Mouse (Mus musculus): ENCODE data around the gene Ppp1r14b. TPM values are rescaled to one million over a fixed set of nuclear protein-coding genes. Genes with fewer than 3 reads are reported as not detected.

Ppp1r14b gene
- polyA plus RNA-seq, 2 experiments = 277 to 282 TPM

- H3K27me3 ChIP-seq (ENCODE audit: control insufficient read depth, insufficient read depth, low read length) = peaks cover 7% of the 10 kb centered on the region
- H3K4me2 ChIP-seq (replicated peaks; ENCODE audit: low read depth, low read length, severe bottlenecking) = peak overlapping the region; percentile 80
- WGBS = 26% methylated on average over 22 of the region's 29 CpGs
- peaks cover 8% of the 10 kb centered on the region for H3K36me3 ChIP-seq (ENCODE audit: control insufficient read depth, insufficient read depth, low read length)
- H3K9me3 ChIP-seq (ENCODE audit: control insufficient read depth, low read length) = no peaks in the 10 kb centered on the region
- H3K27ac ChIP-seq (replicated peaks; ENCODE audit: low read depth, low read length) = no peak overlapping the region
- TF ChIP-seq POLR2A (IDR thresholded peaks at IDR 0.05; ENCODE audit: borderline replicate concordance, extremely low read depth, insufficient read depth, insufficient read length) = no peak
- H3K4me3 ChIP-seq (replicated peaks; ENCODE audit: low read length) = peak overlapping the region; percentile 65
- H3K9ac ChIP-seq (ENCODE audit: low read depth, low read length, severe bottlenecking) = peak overlapping the region; percentile 76
- H3K4me1 ChIP-seq (ENCODE audit: control insufficient read depth, insufficient read depth, low read length) = peaks cover 13% of the 10 kb centered on the region
- DNase-seq (ENCODE audit: low spot score) = no peak
- no peak for ATAC-seq (ENCODE audit: low FRiP score, low read depth)
Observed at GRCm38 (mm10) chr19:6940396-6941351, 34.1 kb upstream of the Ppp1r14b start.

- Histone ChIP-seq H3K4me2 (replicated peaks; ENCODE audit: low read depth, low read length, severe bottlenecking) (peak within 1 kb of the TSS; percentile 80), H3K27me3 (ENCODE audit: control insufficient read depth, insufficient read depth, low read length) (no peaks in the 10 kb centered on the region), H3K4me3 (replicated peaks; ENCODE audit: low read length) (peak within 1 kb of the TSS; percentile 65), H3K36me3 (ENCODE audit: control insufficient read depth, insufficient read depth, low read length) (peaks cover 9% of the 10 kb centered on the region), H3K27ac (replicated peaks; ENCODE audit: low read depth, low read length) (peak within 1 kb of the TSS; percentile 90), H3K9ac (ENCODE audit: low read depth, low read length, severe bottlenecking) (peak within 1 kb of the TSS; percentile 76), H3K4me1 (ENCODE audit: control insufficient read depth, insufficient read depth, low read length) (peaks cover 13% of the 10 kb centered on the region), H3K9me3 (ENCODE audit: control insufficient read depth, low read length) (no peaks in the 10 kb centered on the region)
- 2% methylated on average over 60 of the region's 83 CpGs for WGBS
- peak; percentile 91 for DNase-seq (ENCODE audit: low spot score)
- 0 out of 2 replicates have a peak, but pooled peaks have one; percentile 55 for TF ChIP-seq POLR2A (IDR thresholded peaks at IDR 0.05; ENCODE audit: borderline replicate concordance, extremely low read depth, insufficient read depth, insufficient read length)
- peak; percentile 87 for ATAC-seq (ENCODE audit: low FRiP score, low read depth)
Observed at GRCm38 (mm10) chr19:6941372-6942248, 33.2 kb upstream of the Ppp1r14b start, which contains the start of gene Bad. Gene Bad (plus strand): TSS chr19:6941861.

DNA sequence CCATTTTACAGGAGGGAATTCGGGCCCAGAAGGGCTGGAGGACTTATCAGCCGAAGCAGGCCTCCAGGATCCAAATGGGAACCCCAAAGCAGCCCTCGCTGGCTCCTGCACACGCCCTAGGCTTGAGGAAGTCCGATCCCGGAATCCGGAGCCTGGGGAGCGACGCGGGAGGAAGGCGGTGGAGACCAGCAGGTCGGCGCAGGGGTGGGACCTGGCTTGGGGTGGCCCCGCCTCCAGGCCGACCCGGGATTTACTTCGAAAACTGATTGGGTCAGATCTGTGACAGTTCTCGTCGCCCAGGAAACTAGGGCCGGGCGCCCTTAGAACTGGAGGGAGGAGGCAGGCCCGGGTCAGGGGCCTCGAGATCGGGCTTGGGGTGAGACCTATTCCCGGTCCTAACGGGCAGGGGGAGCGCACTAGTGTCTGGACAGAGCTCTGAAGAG lies 32.5 kb upstream of the Ppp1r14b start, which contains the start of gene Gpr137:
TSS of gene Gpr137 (minus strand) at position 232 of the 443 bp plus-strand sequence.
- H3K9me3 ChIP-seq (ENCODE audit: control insufficient read depth, low read length) = no peaks in the 10 kb centered on the region
- H3K4me3 ChIP-seq (replicated peaks; ENCODE audit: low read length) = peak within 1 kb of the TSS; percentile 65
- H3K4me1 ChIP-seq (ENCODE audit: control insufficient read depth, insufficient read depth, low read length) = peaks cover 13% of the 10 kb centered on the region
- WGBS = 0% methylated on average over 27 of the region's 27 CpGs
- H3K4me2 ChIP-seq (replicated peaks; ENCODE audit: low read depth, low read length, severe bottlenecking) = peak within 1 kb of the TSS; percentile 80
- H3K27me3 ChIP-seq (ENCODE audit: control insufficient read depth, insufficient read depth, low read length) = no peaks in the 10 kb centered on the region
- DNase-seq (ENCODE audit: low spot score) (peak; percentile 93), ATAC-seq (ENCODE audit: low FRiP score, low read depth) (peak; percentile 88)
- H3K36me3 ChIP-seq (ENCODE audit: control insufficient read depth, insufficient read depth, low read length) = peaks cover 9% of the 10 kb centered on the region
- TF ChIP-seq POLR2A (IDR thresholded peaks at IDR 0.05; ENCODE audit: borderline replicate concordance, extremely low read depth, insufficient read depth, insufficient read length) = peak; percentile 69; the same call in 1 of the 2 replicates
- H3K27ac ChIP-seq (replicated peaks; ENCODE audit: low read depth, low read length) = peak within 1 kb of the TSS; percentile 90
- H3K9ac ChIP-seq (ENCODE audit: low read depth, low read length, severe bottlenecking) = peak within 1 kb of the TSS; percentile 76

DNA sequence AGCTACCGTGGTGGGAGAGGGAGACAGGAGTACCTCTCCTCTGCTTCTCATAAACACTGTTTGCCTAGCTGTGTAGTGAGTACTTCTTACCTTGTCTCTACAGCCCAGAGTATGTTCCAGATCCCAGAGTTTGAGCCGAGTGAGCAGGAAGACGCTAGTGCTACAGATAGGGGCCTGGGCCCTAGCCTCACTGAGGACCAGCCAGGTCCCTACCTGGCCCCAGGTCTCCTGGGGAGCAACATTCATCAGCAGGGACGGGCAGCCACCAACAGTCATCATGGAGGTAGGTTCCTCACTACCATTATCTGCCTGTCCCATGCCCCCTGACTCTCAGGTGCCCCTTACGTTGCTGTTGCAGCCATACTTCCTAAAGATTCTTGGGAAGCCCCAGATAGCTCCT lies 32.0 kb upstream of the Ppp1r14b start:
- TF ChIP-seq POLR2A (IDR thresholded peaks at IDR 0.05; ENCODE audit: borderline replicate concordance, extremely low read depth, insufficient read depth, insufficient read length) = no peak
- Histone ChIP-seq H3K4me1 (ENCODE audit: control insufficient read depth, insufficient read depth, low read length) (peaks cover 13% of the 10 kb centered on the region), H3K9me3 (ENCODE audit: control insufficient read depth, low read length) (no peaks in the 10 kb centered on the region), H3K27ac (replicated peaks; ENCODE audit: low read depth, low read length) (peak overlapping the region; percentile 90), H3K9ac (ENCODE audit: low read depth, low read length, severe bottlenecking) (peak overlapping the region; percentile 76), H3K4me3 (replicated peaks; ENCODE audit: low read length) (peak overlapping the region; percentile 65), H3K27me3 (ENCODE audit: control insufficient read depth, insufficient read depth, low read length) (no peaks in the 10 kb centered on the region), H3K36me3 (ENCODE audit: control insufficient read depth, insufficient read depth, low read length) (peaks cover 9% of the 10 kb centered on the region), H3K4me2 (replicated peaks; ENCODE audit: low read depth, low read length, severe bottlenecking) (peak overlapping the region; percentile 80)
- DNase-seq (ENCODE audit: low spot score) (no peak), ATAC-seq (ENCODE audit: low FRiP score, low read depth) (no peak)
- WGBS = 28% methylated on average over 5 of the region's 5 CpGs

DNA sequence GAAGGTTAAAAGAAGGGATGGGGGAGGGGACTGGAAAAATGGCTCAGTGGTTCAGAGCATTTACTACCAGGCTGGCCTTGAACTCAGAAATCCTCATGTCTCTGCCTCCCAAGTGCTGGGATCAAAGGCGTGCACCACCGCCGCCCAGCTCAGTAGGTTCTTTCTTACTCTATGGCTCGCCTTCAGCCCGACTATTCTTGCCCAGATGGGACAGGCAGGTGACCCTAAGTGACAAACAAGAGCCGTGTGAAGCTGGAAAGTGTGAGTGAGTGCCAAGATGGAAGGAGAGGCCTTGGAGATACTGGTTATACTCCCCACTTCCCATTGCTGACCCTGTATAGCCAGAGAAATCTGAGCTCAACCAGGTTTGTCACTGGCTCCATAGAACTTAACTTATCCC lies 31.1 kb upstream of the Ppp1r14b start:
- Histone ChIP-seq H3K9ac (ENCODE audit: low read depth, low read length, severe bottlenecking) (no peak overlapping the region), H3K4me1 (ENCODE audit: control insufficient read depth, insufficient read depth, low read length) (peaks cover 13% of the 10 kb centered on the region), H3K4me3 (replicated peaks; ENCODE audit: low read length) (no peak overlapping the region), H3K36me3 (ENCODE audit: control insufficient read depth, insufficient read depth, low read length) (peaks cover 12% of the 10 kb centered on the region), H3K9me3 (ENCODE audit: control insufficient read depth, low read length) (no peaks in the 10 kb centered on the region), H3K27me3 (ENCODE audit: control insufficient read depth, insufficient read depth, low read length) (no peaks in the 10 kb centered on the region), H3K4me2 (replicated peaks; ENCODE audit: low read depth, low read length, severe bottlenecking) (no peak overlapping the region), H3K27ac (replicated peaks; ENCODE audit: low read depth, low read length) (no peak overlapping the region)
- 94% methylated on average over 6 of the region's 6 CpGs for WGBS
- no peak for TF ChIP-seq POLR2A (IDR thresholded peaks at IDR 0.05; ENCODE audit: borderline replicate concordance, extremely low read depth, insufficient read depth, insufficient read length)
- DNase-seq (ENCODE audit: low spot score) (no peak), ATAC-seq (ENCODE audit: low FRiP score, low read depth) (no peak)
